Mouse (Mus musculus) frontal cortex, adult 2 months (tissue): ENCODE results near the gene Gm4924. TPM values are rescaled to one million over a fixed set of nuclear protein-coding genes. Genes with fewer than 3 reads are reported as not detected.

Source experiments
- DNase-seq, 2 experiments: peaks; one replicate each; pipeline ENCODE4 v3.0.0; 2022; ENCODE audit warnings: low spot score in 1 of 2; ENCODE audit errors: extremely low spot score in 1 of 2
- polyA plus RNA-seq: library from polyadenylated mRNA; depleted of rRNA; stranded (reverse); fragments of >200 nt; gene quantifications from 2 replicates; pipeline ENCODE4 v1.2.3, GENCODE M21; 2012; rRNA removed

Gene Gm4924
- polyA plus RNA-seq = 5.1 and 6.1 TPM in 2 replicates

GRCm38 (mm10) chr10:82354083-82355010, at the start of gene Gm4924:
Gm4924 (plus strand) TSS chr10:82354255.
- DNase-seq = peak; percentile 82 to 89

- DNase-seq = no peak
These were observed 37.6 kb upstream of the Gm4924 start, which contains the start of gene 4932415D10Rik for GRCm38 (mm10) chr10:82316482-82316881. 4932415D10Rik (minus strand) TSS chr10:82316582.

- DNase-seq = peak in 1 of 2 experiments; percentile 13
These were observed 33.9 kb upstream of the Gm4924 start for GRCm38 (mm10) chr10:82320134-82320533.

- no peak for DNase-seq
These were observed 24.2 kb upstream of the Gm4924 start for GRCm38 (mm10) chr10:82329826-82330225.

- no peak for DNase-seq
These were observed 1.3 kb downstream of the Gm4924 start for GRCm38 (mm10) chr10:82355401-82355800.

- no peak for DNase-seq
These were observed 7.9 kb downstream of the Gm4924 start for GRCm38 (mm10) chr10:82361911-82362310.

- DNase-seq = no peak
These were observed 28.9 kb downstream of the Gm4924 start for GRCm38 (mm10) chr10:82382992-82383391.

- no peak for DNase-seq
These were observed 55.5 kb downstream of the Gm4924 start for GRCm38 (mm10) chr10:82409511-82409910.

- no peak for DNase-seq
These were observed 69.6 kb downstream of the Gm4924 start for GRCm38 (mm10) chr10:82423631-82424030.

Other genes starting within 250 kb of the Gm4924 start
- gene AU041133, start 226.2 kb upstream of the Gm4924 start, polyA plus RNA-seq = 3.1 and 3.7 TPM in 2 replicates
- 22.9 and 24.5 TPM in 2 replicates for gene Zfp938, start 113.0 kb upstream of the Gm4924 start, polyA plus RNA-seq
- not detected in 2 replicates for gene 4932415D10Rik, start 37.7 kb upstream of the Gm4924 start, polyA plus RNA-seq
- gene Gm1553, start 138.4 kb downstream of the Gm4924 start, polyA plus RNA-seq = not detected in 2 replicates